Mouse (Mus musculus): ENCODE measurements at regions not wholly inside any gene's neighbourhood (a gene's known extent, or its start where the extent isn't known, plus 50 kb on each side); places are given as distances from the start of the nearest gene placed in this dataset.
A peak's percentile ranks its signal among the peaks of the same experiment; 100 is the strongest.

DNA sequence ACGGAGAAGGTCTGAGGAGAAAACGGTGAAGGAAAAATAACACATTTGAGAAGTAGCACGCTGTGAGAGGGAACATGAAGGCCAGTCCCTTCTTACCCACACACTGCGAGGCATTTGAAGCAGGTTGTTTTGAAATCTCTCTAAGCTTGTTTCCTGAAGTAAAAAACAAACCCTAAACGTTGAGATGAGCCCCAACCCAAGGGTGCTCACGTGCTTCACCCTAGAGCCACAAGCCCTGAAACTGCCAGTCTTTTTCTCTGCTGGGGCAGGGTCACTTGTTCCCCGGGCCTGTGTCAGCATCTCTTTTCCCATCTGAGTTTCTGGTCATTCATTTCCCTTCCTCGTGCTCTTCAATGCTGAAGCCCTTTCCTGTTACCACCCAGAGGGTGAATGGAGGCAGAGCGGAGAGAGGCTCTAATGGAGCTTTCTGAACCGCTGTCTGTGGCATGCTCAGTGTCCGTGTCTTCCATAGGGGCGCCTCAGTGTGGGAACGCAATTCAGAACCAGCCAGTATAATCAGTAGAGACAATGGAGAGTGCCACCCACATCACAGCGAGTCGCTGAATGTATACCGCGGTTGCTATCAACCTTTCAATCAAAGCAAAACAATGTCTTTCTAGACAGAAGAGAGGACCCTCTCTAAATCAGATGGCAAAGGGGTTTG lies 375.0 kb upstream of the Gm10131 start:
- TF ChIP-seq HCFC1 (IDR thresholded peaks at IDR 0.05; ENCODE audit: borderline replicate concordance, insufficient read depth, low read length) = no peak
- H3K27ac ChIP-seq (ENCODE audit: insufficient read depth, low read depth, low read length, poor library complexity, severe bottlenecking) = no peak overlapping the region
- in situ Hi-C loops (cut with MboI; ENCODE audit: low sequenced_read_pairs in 2 of 2, unreplicated experiment in 2 of 2) = loop anchor here in 1 of 2 experiments (10.0 kb wide), 1 partner anchor 328 kb away; no protein-coding TSS in a partner anchor
- H3K36me3 ChIP-seq (ENCODE audit: control insufficient read depth, insufficient read depth, low read length, poor library complexity, severe bottlenecking) = no peaks in the 10 kb centered on the region
- H3K4me3 ChIP-seq (ENCODE audit: insufficient read depth in 1 of 2, low read depth in 1 of 2, low read length in 2 of 2, poor library complexity in 1 of 2, severe bottlenecking in 1 of 2) = no peak overlapping the region
- no peaks in the 10 kb centered on the region for H3K4me1 ChIP-seq (ENCODE audit: control insufficient read depth in 2 of 2, insufficient read depth in 2 of 2, low read length in 2 of 2, poor library complexity in 1 of 2)
- DNase-seq (ENCODE audit: low read depth, low spot score) = no peak
- H3K9ac ChIP-seq (ENCODE audit: insufficient read depth, low read depth, low read length, poor library complexity, severe bottlenecking) = no peak overlapping the region
- H3K9me3 ChIP-seq (ENCODE audit: control insufficient read depth, insufficient read depth, low read depth, low read length) = no peaks in the 10 kb centered on the region

DNA sequence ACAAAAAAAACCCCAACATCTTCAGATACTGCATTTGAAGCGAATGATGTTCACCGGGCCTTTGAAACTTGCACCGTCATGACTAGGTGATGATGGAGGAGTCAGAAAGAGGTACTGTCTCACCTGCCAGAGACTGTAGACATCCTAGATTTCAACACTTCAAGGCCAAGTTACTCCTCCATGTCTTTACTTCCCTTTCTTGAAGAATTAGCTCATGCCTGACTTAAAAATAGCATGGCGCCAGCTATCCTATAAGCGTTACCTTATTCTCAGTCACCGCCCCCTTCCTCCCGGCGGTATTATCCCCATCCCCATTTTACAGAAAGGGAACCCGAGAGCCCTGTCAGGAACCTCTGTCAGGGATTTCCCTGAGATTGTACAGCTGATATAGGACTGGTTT lies 374.4 kb upstream of the Gm10131 start:
- no peak overlapping the region for H3K4me3 ChIP-seq (ENCODE audit: insufficient read depth in 1 of 2, low read depth in 1 of 2, low read length in 2 of 2, poor library complexity in 1 of 2, severe bottlenecking in 1 of 2)
- H3K36me3 ChIP-seq (ENCODE audit: control insufficient read depth, insufficient read depth, low read length, poor library complexity, severe bottlenecking) = no peaks in the 10 kb centered on the region
- no peaks in the 10 kb centered on the region for H3K9me3 ChIP-seq (ENCODE audit: control insufficient read depth, insufficient read depth, low read depth, low read length)
- H3K4me1 ChIP-seq (ENCODE audit: control insufficient read depth in 2 of 2, insufficient read depth in 2 of 2, low read length in 2 of 2, poor library complexity in 1 of 2) = no peaks in the 10 kb centered on the region
- no peak for DNase-seq (ENCODE audit: low read depth, low spot score)
- no peak overlapping the region for H3K9ac ChIP-seq (ENCODE audit: insufficient read depth, low read depth, low read length, poor library complexity, severe bottlenecking)
- TF ChIP-seq HCFC1 (IDR thresholded peaks at IDR 0.05; ENCODE audit: borderline replicate concordance, insufficient read depth, low read length) (no peak), ZC3H11A (IDR thresholded peaks at IDR 0.05; ENCODE audit: borderline replicate concordance, low read depth, low read length) (no peak), MAFK (IDR thresholded peaks at IDR 0.05; ENCODE audit: insufficient read depth, low read depth, low read length) (no peak), CHD2 (IDR thresholded peaks at IDR 0.05; ENCODE audit: low read depth, low read length) (no peak), ZNF384 (IDR thresholded peaks at IDR 0.05; ENCODE audit: low read depth, low read length) (no peak)
- in situ Hi-C loops (cut with MboI; ENCODE audit: low sequenced_read_pairs in 2 of 2, unreplicated experiment in 2 of 2) = loop anchor here in 1 of 2 experiments (10.0 kb wide), 1 partner anchor 329 kb away; no protein-coding TSS in a partner anchor
- no peak overlapping the region for H3K27ac ChIP-seq (ENCODE audit: insufficient read depth, low read depth, low read length, poor library complexity, severe bottlenecking)

DNA sequence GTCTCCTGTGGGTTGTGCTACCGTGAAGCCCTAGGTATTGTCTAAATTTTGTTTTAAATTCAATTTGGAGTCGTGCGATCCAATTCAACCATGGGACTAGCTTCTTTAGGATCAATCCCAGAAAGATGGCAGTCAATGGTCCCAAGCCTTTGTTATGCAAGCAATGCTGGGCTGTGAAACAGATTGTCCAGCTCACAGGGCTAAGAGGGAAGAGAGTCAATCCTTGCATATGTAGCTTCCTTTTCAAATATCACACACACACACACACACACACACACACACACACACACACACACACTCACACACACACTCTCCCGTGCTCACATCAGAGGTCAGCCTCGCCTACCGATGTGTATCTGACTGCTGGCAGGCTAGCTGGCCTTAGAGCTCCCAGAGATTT lies 373.8 kb upstream of the Gm10131 start:
- Histone ChIP-seq H3K9me3 (ENCODE audit: control insufficient read depth, insufficient read depth, low read depth, low read length) (no peaks in the 10 kb centered on the region), H3K9ac (ENCODE audit: insufficient read depth, low read depth, low read length, poor library complexity, severe bottlenecking) (no peak overlapping the region), H3K36me3 (ENCODE audit: control insufficient read depth, insufficient read depth, low read length, poor library complexity, severe bottlenecking) (no peaks in the 10 kb centered on the region), H3K27ac (ENCODE audit: insufficient read depth, low read depth, low read length, poor library complexity, severe bottlenecking) (no peak overlapping the region), H3K4me3 (ENCODE audit: insufficient read depth in 1 of 2, low read depth in 1 of 2, low read length in 2 of 2, poor library complexity in 1 of 2, severe bottlenecking in 1 of 2) (no peak overlapping the region), H3K4me1 (ENCODE audit: control insufficient read depth in 2 of 2, insufficient read depth in 2 of 2, low read length in 2 of 2, poor library complexity in 1 of 2) (no peaks in the 10 kb centered on the region)
- TF ChIP-seq ZC3H11A (IDR thresholded peaks at IDR 0.05; ENCODE audit: borderline replicate concordance, low read depth, low read length) (no peak), CHD2 (IDR thresholded peaks at IDR 0.05; ENCODE audit: low read depth, low read length) (no peak), HCFC1 (IDR thresholded peaks at IDR 0.05; ENCODE audit: borderline replicate concordance, insufficient read depth, low read length) (no peak), ZNF384 (IDR thresholded peaks at IDR 0.05; ENCODE audit: low read depth, low read length) (no peak), MAFK (IDR thresholded peaks at IDR 0.05; ENCODE audit: insufficient read depth, low read depth, low read length) (no peak)
- DNase-seq (ENCODE audit: low read depth, low spot score) = no peak
- in situ Hi-C loops (cut with MboI; ENCODE audit: low sequenced_read_pairs in 2 of 2, unreplicated experiment in 2 of 2) = loop anchor here in 1 of 2 experiments (10.0 kb wide), 1 partner anchor 329 kb away; no protein-coding TSS in a partner anchor

DNA sequence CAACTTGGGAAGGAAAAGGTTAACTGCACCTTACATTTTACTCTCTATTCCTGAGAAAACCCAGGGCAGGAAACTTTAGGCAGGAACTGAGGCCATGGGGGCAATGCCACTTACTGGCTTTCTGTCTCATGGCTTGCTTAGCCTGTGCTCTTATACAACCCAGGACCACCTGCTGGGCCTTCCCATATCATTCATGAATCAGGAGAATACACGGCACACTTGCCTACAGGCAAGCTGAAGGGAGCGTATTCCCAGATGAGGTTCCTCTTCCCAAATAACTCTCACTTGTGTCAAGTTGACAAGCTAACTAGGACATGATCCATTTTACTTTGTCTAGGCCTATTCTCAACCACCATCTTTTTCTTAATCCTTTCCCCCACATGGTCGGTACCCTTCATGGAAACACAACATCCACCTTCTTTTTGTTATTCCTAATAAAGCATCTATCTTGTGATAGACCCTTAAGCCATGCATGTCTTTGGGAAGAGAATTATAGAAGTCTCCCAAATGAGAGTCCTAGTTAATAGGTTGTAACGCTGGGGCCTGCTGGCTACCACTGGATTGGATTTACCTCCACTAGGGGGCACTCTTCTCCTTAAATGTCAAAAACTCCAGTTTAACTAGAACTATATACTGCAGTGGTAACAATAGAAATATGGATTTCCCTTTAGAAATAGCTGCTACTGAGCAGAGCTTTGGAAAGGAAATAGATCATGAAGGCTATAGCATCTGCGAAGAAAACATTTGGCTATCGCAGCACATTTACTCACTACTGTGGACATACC lies 373.2 kb upstream of the Gm10131 start:
- no peaks in the 10 kb centered on the region for H3K4me1 ChIP-seq (ENCODE audit: control insufficient read depth in 2 of 2, insufficient read depth in 2 of 2, low read length in 2 of 2, poor library complexity in 1 of 2)
- no peak overlapping the region for H3K27ac ChIP-seq (ENCODE audit: insufficient read depth, low read depth, low read length, poor library complexity, severe bottlenecking)
- peak; percentile 65; the same call in 1 of the 2 replicates for TF ChIP-seq ZC3H11A (IDR thresholded peaks at IDR 0.05; ENCODE audit: borderline replicate concordance, low read depth, low read length)
- no peak for TF ChIP-seq HCFC1 (IDR thresholded peaks at IDR 0.05; ENCODE audit: borderline replicate concordance, insufficient read depth, low read length)
- no peak for TF ChIP-seq MAFK (IDR thresholded peaks at IDR 0.05; ENCODE audit: insufficient read depth, low read depth, low read length)
- no peak for TF ChIP-seq ZNF384 (IDR thresholded peaks at IDR 0.05; ENCODE audit: low read depth, low read length)
- TF ChIP-seq CHD2 (IDR thresholded peaks at IDR 0.05; ENCODE audit: low read depth, low read length) = no peak
- no peak overlapping the region for H3K4me3 ChIP-seq (ENCODE audit: insufficient read depth in 1 of 2, low read depth in 1 of 2, low read length in 2 of 2, poor library complexity in 1 of 2, severe bottlenecking in 1 of 2)
- DNase-seq (ENCODE audit: low read depth, low spot score) = peak; percentile 46
- H3K9me3 ChIP-seq (ENCODE audit: control insufficient read depth, insufficient read depth, low read depth, low read length) = no peaks in the 10 kb centered on the region
- no peaks in the 10 kb centered on the region for H3K36me3 ChIP-seq (ENCODE audit: control insufficient read depth, insufficient read depth, low read length, poor library complexity, severe bottlenecking)
- no peak overlapping the region for H3K9ac ChIP-seq (ENCODE audit: insufficient read depth, low read depth, low read length, poor library complexity, severe bottlenecking)
- in situ Hi-C loops (cut with MboI; ENCODE audit: low sequenced_read_pairs in 2 of 2, unreplicated experiment in 2 of 2) = loop anchor here (5.0 to 10.0 kb wide), 2 partner anchors 328 to 330 kb away; no protein-coding TSS in a partner anchor

All from ES-E14 (cell line).